Mouse (Mus musculus) layer of hippocampus, adult 9-11 months (tissue): ENCODE measurements around the gene Ptma.
A peak's percentile ranks its signal among the peaks of the same experiment; 100 is the strongest.
"Not testable (repeated sequence)": the region's sequence is repeated elsewhere in the genome, so short reads cannot be mapped to it uniquely, and the experiment has no call there.

Experiments used
- DNase-seq: peaks from one replicate; pipeline ENCODE4 v3.0.0; 2022

Ptma gene

DNA sequence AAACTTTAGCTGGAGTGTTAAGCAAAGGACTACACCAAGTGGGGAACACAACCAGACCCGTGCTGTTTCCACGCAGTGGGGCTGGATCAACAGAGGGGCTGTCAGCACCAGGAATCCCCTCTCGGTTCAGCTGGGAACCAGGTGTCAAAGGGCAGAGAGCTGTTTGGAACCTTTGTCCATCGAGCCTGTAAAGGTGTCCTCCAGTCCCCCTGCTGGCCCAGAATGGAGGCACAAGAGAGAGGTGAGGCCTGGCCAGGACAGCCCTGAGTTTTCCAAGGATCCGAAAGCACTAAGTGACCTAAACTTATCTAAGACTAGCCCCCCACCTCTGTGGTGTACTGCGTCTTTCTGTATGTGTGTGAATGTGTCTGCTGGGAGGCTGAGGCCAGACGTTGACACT, 6.2 kb upstream of the Ptma start:
- DNase-seq, result no peak

DNA sequence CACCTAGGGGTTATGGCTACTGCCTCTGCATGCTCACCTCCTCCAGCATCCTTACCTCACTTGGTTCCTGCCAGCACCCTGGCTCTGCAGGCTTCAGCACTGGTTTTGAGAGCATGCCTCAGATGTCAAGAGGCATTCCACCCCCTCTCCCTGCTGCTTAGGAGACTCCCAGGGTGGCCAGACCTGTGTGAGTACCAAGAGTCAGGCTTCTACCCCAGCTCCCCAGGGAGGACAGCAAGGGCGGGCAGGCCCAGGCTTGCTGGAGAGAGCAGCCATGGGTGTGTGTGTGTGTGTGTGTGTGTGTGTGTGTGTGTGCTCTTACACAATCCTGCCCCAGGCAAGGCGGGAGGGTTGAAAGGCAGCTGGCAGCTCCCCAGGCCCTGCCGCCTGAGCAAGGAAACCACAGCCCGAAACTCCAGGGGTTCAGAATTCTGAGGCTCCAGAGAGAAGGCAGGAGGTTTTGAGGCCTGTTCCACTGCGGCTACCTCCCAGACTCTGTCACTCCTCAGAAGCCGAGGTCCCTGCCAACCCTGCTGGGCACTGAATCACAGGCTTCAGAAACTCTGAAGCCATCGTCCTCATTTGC, 4.1 kb upstream of the Ptma start:
- no peak for DNase-seq

DNA sequence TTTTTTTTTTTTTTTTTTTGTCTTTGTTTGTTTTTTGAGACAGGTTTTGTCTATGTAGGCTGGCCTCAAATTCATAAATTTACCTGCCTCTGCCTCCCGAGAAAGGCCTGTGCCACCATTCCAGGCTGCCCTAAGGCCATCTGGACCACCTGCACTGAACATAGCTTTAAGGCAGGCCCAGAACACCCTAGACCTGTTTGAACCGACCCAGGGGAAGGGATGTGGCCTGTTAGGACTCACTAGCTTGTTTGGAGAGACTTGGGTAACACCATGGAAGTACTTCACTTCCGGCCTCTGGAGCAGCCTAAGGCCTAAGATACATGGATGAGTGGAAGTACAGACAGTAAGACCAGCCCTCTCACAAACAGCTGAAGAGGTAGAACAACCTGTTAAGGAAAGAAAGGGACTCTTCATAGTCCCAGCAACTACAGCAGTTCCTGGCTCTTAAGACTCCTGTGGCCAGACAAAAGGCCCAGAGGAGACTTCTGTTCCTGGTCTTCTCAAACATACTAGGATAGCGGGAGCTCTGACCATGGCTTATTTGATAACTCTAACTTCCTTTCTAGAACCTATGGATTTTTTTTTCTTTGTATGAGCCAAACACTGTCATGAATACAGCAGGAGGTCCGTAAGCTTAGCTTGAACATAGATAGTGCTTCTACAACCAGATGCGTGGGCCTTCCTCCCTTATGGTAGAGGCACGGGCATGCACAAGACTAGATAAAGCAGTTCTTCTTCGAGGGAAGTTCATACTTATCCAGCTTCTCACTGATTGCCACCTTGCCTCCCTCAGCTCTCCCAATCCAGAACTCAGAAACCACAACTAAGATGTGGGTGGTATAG, 2.5 kb upstream of the Ptma start:
- DNase-seq, result no peak

DNA sequence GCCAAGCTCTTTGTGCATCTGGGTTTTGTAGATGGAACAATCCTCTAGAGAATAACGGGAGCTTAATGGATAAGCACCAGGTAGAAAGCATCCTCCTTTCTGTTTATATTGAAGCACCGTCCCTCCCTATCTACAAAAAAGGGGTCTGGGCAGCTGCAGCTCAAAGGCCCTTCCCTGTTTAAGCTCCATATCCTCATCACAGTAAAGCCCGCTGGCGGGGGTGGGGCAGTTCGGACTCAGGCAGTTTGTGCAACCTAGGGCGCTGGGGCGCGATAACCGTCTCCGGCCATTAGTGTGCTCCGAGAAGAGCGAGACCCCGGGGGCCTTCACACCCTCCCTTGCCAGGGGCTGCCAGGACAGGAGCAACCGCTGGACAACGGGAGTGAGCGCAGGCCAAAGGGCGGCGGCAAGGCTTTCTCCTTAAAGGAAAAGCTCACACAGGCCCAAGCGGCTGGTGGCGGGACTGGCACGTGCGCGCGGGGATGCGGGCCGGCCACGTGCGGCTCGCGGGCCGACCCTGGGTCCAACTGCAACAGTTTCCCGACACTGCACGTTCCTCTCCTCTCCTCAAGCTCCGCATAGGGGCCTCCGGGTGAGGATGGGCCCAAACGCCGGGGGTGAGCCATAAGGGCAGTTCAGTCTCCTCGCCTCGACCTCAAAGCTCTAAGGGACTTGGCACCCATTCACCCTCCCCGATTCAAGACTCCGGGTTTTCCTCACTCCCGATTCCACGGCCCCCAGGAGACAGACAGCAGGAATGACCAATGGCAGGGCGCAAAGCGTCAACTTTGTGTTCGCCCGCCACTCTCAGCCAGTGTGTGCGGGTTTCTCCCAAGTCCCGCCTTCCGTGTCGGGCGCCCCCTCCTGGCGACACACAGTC, 1.7 kb upstream of the Ptma start:
- peak; percentile 99 for DNase-seq

DNA sequence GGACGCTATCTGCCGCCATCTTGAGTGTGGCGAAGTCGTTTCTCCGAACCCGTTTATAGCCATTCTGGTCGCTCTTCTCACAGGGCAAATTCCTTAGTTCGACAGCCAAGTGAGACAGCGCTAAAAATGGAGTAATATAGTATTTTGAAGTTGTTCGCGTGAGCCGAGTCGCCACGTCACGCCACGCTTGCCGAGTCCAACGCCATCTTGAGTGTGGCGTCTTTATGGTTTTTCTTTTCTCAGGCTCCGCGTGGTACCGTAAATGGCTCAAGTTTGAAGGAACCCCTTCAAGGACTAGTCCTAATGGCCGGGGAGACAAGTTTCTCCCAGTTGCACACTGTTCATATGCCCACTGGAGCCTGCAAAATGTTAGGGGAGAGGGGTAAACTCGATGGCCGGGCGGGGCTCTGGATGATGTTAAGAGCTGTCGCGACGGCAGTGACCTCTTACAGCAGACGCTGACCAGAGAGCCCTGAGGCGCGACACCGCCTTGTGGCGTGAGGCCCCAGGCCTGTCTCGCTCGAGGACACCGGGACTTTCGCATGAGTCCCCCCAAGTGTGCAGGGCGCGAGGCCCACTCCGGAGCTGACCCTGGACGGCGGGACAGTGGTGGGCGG, 919 bp upstream of the Ptma start:
- DNase-seq, result peak; percentile 87

DNA sequence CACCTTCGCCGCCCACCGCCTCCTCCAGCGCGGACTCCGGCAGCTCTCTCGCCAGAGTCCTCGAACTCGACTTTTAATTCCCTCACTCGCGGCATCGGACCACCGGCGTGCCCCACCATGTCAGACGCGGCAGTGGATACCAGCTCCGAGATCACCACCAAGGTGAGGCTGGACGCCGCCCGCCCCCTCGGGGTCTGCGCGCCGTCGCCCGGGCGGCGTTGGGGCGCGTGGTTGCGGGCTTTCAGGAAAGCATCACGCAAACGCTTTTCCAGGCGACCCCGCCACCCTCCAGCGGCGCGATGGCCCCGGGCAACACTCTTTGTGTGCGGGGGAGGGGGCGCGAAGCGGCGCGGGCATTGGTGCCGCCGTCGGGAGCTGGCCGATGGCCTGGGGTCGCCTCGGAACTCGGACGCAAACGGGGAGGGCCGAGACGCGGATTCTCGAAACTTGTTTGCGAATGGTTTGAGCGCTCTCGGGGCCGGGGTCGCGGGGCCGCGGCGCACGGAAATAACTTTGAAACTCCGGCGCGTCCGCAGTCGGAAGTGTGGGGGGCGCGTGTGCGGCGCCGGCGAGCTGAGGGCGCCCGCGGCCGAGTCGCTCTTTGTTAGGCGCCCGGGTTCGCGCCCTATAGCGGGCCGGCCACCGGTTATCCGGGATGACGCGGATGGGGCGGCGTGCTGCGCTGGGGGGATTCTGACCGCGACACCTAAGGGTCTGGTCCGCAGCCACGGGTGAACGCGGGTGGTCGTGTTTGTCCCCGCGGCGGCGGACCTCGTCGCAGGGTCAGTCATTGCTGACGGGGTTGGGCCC, 468 bp downstream of the Ptma start:
- DNase-seq, result peak; percentile 40

DNA sequence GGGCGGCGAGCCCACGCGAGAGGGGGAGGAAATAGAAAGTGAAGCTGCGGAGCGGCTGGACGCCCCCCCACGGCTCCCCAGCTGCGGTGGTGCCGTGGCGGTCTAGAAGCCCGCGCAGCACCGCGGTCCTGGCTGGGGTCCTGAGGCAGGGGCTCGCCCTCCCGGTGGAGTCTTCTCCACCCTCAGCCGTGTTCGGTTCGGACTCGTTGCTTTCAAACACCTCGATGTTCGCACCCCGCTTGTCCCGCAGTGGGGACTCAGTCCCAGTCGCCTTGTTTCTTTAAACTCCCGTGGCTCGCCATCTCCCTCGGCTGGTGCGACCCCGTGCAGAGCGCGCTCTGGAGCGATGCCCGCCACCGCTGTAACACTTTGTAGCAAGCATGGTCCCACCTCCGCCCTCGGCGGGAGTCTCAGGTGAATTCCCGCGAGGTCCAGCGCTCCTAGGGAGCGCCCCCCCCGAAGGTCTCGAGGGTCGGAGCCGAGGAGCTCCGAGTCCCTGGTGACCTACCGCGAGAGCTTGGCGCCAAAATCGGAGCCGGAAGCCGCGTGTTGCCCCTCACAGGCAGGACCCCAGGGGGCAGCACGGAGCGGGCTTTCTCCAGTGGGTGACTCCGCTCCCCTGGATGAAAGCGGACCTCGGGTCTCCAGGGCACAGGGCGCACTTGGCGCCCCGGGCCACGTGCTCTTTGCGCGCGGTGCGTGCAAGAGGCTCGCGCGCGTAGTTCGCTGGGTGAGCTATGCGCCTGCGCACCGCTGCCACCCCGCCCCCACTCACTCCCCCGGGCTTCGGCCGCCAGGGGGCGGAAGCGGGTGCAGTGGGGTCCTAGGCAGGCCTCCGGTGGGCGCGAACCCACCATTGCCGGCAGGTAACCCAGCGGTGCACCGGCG, 1.3 kb downstream of the Ptma start:
- peak; percentile 93 for DNase-seq

DNA sequence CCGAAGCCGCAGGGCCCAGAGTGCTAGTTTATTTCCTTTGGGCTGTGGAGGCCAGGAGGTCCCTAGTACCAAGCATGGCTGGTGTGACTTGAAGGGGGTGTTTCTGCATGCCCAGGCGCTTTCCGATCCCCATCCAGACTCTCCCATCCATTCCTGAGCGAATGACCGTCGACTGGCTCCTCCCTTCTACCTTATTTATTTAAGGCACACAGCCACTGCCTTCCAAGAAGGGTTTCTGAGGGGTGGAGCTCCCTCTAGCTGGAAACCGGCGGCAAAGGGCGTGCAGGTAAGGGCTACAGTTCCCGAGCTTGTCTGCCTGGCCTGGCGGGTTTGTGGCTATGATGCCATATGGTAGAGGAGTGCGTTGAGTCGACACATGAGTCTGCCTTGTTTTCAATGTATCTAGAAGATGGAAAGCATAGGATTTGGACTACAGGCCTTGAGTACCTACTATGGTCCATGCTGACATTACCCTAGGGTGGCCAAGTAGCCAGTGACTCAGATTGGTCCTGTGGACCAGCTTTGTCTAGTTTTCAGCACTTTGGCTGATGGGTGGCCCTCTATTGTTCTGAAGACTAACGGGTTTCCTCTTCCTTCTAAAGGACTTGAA, 2.1 kb downstream of the Ptma start:
- DNase-seq, result peak; percentile 62

DNA sequence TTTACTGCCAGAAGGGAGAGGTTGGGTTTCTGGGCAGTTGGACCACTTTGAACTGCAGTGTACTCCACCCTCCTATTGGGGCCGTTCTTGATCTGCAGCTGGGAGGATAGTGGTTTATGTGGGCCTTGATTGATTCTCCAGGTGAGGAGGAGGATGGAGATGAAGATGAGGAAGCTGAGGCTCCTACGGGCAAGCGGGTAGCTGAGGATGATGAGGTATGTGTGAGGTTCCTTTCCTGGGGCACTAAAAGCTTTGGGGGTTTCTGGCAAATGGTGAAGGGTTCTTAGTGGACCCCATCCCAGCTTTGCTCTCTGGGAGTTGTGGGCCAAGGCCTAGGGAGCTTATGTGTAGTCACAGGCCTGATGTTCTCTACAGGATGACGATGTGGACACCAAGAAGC, 3.1 kb downstream of the Ptma start:
- DNase-seq, result no peak

DNA sequence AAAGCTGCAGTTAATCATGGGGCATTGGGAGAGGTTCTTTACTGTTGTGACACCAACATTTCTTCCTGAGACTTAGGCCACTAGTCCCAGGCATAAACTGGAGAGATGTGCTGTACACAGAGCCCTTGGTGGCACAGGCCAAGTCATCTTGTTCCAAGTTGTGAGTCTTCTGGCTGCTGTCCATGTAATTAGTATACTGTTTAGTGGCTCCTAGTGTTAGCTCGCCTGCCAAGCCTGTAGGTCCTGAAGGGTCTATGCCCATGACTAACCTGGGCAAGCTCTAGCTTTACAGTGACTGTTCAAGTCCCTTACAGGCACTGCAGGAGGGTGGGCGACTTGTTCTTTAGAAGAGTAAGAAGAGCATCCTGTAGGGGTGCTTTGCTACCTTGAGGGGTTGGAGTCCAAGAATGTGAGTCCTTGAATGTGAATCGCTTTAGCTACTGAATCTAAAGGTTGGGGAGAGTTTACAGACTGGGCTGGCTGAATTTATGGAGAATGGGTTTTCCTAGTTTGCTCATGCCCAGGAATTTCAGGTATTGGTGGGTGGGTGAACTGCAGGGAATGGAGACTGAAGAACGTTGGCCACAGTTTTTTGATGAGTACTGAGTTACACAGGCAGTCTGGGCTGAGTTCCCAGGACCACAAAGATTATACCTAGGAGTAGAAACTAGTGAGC, 4.5 kb downstream of the Ptma start:
- no peak for DNase-seq

DNA sequence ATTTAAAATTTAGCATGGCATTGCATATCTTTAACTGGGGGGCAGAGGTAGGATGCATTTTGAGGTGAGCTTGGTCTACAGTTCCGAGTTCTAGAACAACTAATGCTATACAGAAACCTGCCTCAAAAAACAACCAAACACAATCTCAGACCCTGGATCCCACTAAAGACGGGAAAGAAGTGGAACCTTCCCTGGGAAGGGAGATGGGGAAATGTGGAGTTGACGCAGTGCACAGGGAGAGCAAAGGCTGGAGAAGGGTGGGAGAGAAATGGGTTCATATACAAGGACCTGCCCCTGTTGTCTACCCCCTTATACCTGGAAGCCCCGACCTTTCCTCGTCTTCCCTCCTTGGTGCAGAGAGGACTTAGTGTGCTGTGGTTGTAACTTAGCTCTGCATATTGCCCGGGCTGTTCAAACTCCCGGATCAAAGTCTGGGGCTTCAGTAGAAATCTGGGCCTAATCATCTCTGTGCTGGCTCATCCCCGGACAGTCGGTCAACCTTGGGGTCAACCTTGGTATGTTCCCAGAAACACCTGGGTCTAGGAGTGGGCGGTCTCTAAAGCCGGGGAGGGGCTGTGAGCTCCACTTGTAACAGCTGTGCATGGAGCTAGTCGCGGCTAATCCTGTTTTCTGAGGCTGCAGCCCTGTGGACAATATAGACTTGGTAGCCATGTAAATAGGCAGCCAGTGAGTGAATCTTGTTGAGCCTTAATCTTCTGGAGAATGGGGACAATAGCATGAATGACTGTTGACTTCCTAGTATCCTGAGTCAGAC, 5.2 kb downstream of the Ptma start:
- no peak for DNase-seq

DNA sequence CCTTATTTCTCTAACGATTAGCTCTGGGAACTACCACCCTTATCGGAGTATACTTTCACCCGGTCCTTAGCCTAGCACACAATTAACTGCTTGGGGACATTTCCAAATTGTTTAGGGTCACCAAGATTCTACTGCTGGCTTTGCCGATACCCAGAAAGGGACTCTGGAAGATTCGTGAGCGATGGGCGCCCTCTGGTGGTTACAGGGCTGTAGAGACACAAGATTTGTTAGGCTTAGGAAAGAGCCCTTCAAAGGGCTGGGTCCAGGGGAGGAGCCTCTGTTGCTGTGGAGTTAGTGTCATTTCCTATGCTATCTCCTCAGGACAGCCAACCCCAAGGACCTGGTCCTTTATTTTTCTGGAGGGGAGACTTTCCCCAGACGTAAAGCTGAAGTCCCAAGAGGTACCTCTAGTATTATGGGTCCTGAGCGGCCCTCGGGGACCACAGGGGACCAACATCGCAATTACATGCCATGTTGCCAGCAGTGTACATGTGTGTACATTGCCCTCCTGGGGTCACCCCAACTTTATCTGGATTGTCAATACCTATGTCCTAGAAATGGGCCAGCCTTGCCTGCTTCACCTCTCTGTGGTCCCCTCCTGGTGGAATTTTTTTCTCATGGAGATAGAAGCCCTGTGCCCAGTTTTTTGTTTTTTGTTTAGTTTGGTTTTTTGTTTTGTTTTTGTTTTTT, 6.0 kb downstream of the Ptma start:
- peak; percentile 90 for DNase-seq

DNA sequence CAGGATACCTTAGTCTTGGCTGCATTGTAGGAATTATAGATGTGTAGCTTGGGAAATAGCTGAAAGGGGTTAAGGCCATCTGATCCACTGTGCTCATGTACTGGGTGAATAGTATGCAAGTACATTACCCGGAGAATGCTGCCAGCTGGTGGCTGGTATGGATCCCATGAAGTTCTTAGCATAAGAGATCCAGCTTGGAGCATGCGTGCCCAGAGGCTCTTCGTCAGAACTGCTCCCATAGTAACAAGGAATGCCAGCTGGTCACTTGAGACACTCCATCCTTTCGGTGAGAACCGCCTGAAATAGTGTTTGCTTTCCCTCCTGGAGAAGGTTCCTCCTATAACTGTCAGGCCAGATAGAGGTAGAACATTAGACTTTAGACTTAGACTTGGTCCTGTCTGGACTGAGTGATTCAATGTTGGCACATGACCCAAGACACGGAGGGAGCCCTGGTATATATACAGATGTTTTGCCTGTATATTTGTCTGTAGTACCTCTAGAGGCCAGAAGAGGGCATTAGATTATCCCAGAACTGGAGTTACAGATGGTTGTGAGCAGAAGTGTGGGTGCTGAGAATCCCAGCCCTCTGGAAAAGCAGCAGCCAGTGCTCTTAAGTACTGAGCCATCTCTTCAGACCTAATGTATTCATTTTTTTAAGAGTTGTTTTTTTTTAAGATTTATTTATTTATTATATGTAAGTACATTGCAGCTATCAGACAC, 7.0 kb downstream of the Ptma start:
- DNase-seq, result peak; percentile 65

DNA sequence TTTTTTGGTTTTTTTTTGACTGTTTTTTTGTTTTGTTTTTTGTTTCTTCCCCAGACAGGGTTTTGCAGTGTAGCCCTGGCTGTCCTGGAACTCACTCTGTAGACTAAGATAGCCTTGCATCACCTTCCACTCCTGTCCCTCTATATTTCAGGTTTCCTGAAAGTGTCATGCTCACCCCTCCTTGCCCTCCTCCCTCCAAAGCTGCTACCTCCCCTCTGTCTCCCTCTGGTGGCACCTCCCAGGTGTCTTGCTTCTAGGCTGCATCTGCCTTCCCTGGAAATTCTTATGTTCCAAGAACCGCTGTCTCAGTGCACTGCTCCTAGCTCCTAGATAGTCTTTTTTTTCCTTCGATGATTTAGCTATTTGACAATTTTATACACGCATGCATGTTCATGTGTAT, 11.9 kb downstream of the Ptma start:
- no peak for DNase-seq

DNA sequence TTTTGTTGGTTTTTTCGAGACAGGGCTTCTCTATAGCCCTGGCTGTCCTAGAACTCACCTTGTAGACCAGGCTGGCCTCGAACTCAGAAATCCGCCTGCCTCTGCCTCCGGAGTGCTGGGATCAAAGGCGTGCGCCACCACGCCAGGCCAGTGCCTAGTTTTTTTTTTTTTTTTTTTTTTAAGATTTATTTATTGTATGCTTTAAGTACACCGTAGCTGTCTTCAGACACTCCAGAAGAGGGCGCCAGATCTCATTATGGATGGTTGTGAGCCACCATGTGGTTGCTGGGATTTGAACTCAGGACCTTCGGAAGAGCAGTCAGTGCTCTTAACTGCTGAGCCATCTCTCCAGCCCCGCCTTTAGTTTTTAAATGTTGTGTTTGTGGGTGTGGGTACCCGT, 13.1 kb downstream of the Ptma start:
- not testable (repeated sequence) for DNase-seq

DNA sequence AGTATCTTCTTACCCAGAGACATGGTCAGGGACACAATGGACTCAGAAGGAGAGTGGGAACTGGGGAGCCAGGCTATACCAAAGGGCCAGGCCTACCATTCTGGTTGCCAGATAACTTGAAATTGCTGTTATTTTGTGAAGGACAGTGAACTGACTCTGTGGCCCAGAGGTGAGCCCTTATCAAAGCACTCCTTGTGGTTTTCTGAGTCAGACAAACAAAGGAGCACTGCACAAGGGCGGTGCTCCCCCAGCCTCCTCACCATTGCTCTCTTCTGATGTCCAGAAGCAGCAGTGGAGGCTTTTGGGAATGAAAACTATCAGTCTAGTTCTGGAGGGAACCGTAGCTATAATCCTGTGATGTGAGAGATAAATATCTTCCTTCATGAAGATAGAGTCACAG, 16.1 kb downstream of the Ptma start:
- DNase-seq, result no peak

DNA sequence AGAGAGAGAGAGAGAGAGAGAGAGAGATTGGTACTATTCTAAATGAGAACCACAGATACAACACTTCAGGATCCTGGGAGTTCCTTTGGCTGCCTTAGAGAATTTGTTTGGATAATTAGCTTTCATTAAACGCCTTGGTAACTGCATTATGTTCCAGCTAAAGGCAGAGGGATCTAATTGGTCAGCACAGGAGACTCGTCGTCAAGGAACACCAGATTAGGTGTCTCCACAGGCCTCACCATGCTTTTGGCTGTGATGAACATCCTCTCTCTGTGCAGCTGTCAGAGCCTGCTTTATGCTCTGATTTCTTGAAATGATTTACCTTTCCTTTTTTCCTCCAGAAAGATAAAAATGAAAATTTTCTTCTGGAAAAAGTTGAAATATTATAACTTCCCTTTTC, 20.3 kb downstream of the Ptma start:
- no peak for DNase-seq

DNA sequence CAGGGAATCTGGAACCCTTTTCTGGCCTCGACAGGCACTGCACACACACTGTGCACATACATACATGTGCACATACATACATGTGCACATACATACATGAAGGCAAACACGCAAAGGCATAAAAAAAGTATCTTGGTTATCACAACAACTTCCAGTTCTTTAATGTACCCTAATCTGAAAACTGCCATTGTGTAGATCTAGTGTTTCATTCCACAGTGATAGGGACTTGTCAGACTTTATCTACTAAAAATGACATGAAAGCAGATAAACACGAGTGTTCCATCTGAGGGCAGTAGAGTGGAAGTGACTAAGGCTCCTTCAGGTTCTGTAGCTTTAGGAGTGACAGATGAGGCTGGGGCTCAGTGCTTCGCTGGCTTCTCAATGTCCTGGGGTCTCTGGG, 24.8 kb downstream of the Ptma start:
- no peak for DNase-seq
